Mouse (Mus musculus): ENCODE measurements around the gene Spryd3. TPM values are rescaled to one million over a fixed set of nuclear protein-coding genes. Genes with fewer than 3 reads are reported as not detected.

Gene Spryd3
- total RNA-seq, 2 experiments from 2014 or later = 14.2 to 14.8 TPM

GRCm38 (mm10) chr15:102072963-102073558, 63.0 kb downstream of the Spryd3 start:
- no peak for DNase-seq

DNA sequence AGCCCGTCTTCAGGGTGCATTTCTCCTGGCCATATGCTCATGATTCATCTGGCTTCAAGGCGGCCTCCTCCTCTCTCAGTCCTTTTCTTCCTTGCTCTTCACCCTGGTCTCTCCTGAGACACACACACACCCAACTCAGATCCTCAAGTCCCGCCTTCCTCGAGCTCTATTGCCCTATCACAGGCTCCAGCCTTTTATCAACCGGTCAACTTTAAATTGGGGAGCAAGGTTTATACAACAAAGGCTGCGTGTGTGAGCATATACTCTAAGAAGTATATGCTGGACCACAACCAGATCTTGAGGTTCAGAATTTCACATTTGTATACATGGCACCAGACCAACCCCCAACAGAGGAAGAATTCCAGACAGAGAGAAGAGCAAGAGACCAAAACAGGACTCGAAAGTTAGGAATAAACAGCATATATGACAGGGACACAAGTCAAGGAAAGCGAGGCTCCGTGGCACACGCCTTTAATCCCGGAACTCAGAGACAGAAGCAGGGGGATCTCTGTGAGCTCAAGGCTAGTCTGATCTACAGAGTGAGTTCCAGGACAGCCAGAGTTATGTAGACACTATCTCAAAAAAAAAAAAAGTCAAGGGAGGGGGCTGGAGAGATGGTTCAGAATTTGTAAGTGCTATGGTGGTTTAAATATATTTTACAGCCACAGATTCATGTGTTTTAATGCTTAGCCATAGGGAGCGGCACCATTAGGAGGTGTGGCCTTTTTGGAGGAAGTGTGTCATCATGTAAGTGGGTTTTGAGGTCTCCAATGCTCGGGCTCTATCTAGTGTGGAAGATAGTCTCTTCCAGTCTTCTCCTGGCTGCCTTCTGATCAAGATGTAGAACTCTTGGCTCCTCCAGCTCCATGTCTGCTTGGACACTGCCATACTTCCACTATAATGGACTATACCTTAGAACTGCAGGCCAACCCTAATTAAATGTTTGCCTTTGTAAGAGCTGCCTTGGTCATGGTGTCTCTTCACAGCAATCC, 65.3 kb downstream of the Spryd3 start:
- no peak for DNase-seq

Other genes with a start within 250 kb of the Spryd3 start
- not detected for gene Krt76, start 243.3 kb downstream of the Spryd3 start, total RNA-seq (2021)
- gene Krt4, start 211.5 kb downstream of the Spryd3 start, total RNA-seq (2021) = under 1 TPM in 1 of 2 experiments, not detected in 1; 0.21 TPM
- gene Krt79, start 195.9 kb downstream of the Spryd3 start, total RNA-seq (2021) = not detected
- gene Krt78, start 181.9 kb downstream of the Spryd3 start, total RNA-seq (2021) = not detected
- gene Krt8, start 131.8 kb downstream of the Spryd3 start, total RNA-seq (2021) = 1 to 10 TPM; 1.4 to 1.7 TPM
- gene Krt18, start 108.1 kb downstream of the Spryd3 start, total RNA-seq (2021) = 1 to 10 TPM; 1.5 to 2.5 TPM
- 100 to 1,000 TPM; 151 to 152 TPM for gene Eif4b, start 62.5 kb downstream of the Spryd3 start, total RNA-seq (2021)
- 10 to 100 TPM; 38.8 to 41.9 TPM for gene Tns2, start 35.8 kb downstream of the Spryd3 start, total RNA-seq (2021)
- gene Igfbp6, start 8.1 kb upstream of the Spryd3 start, total RNA-seq (2021) = 10 to 100 TPM; 66.0 to 77.5 TPM
- gene Soat2, start 14.3 kb upstream of the Spryd3 start, total RNA-seq (2021) = under 1 TPM; 0.14 to 0.27 TPM
- 10 to 100 TPM; 42.8 to 52.6 TPM for gene Zfp740, start 67.0 kb upstream of the Spryd3 start, total RNA-seq (2021)
- 10 to 100 TPM; 23.9 to 25.5 TPM for gene Csad, start 68.5 kb upstream of the Spryd3 start, total RNA-seq (2021)
- gene Itgb7, start 95.7 kb upstream of the Spryd3 start, total RNA-seq (2021) = 1 to 10 TPM in 1 of 2 experiments, under 1 TPM in 1; 0.59 to 1.3 TPM
- 10 to 100 TPM; 12.4 to 22.2 TPM for gene Rarg, start 121.3 kb upstream of the Spryd3 start, total RNA-seq (2021)
- gene Gm9918, start 134.3 kb upstream of the Spryd3 start, total RNA-seq (2021) = not detected
- 10 to 100 TPM; 16.1 to 17.6 TPM for gene Mfsd5, start 143.2 kb upstream of the Spryd3 start, total RNA-seq (2021)
- 1 to 10 TPM; 5.3 to 7.8 TPM for gene Espl1, start 160.0 kb upstream of the Spryd3 start, total RNA-seq (2021)
- gene Pfdn5, start 189.9 kb upstream of the Spryd3 start, total RNA-seq (2021) = 100 to 1,000 TPM; 278 to 289 TPM
- gene Myg1, start 195.5 kb upstream of the Spryd3 start, total RNA-seq (2021) = 10 to 100 TPM; 18.7 to 20.8 TPM
- gene Aaas, start 214.5 kb upstream of the Spryd3 start, total RNA-seq (2021) = 10 to 100 TPM in 1 of 2 experiments, 1 to 10 TPM in 1; 7.8 to 11.1 TPM
- gene Sp7, start 230.9 kb upstream of the Spryd3 start, total RNA-seq (2021) = 1 to 10 TPM in 1 of 2 experiments, under 1 TPM in 1; 0.14 to 7.4 TPM

Data from gastrocnemius, postnatal 10 days (tissue).